Mouse (Mus musculus): ENCODE measurements at regions not wholly inside any gene's neighbourhood (a gene's known extent, or its start where the extent isn't known, plus 50 kb on each side); places are given as distances from the start of the nearest gene placed in this dataset.
"Not testable (repeated sequence)": the region's sequence is repeated elsewhere in the genome, so short reads cannot be mapped to it uniquely, and the experiment has no call there.

DNA sequence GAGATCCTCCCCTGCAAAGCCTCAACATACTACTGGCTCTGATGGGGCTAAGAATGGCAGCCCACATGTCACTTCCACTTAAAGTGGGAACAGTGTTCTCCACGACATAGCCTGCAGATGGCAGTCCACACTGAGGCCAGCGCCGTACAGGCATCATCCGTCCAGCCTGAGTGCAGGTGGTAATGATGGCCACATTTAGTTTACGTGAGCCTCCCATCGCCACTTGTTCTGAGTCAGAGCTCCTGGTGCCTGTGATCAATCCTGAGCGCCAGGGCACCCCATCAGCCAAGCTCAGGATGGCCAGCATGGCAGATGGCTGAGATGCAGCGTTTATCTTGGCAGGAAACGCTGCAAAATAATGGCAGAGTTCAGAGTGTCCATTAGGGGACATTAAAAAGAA, 159.6 kb downstream of the Adgrd1 start:
- H3K4me2 ChIP-seq = no peak overlapping the region
- H3K4me1 ChIP-seq (replicated peaks) = 0 out of 2 replicates have a peak, but pooled peaks cover 5% of the 10 kb centered on the region
- H3K9ac ChIP-seq = no peak overlapping the region
- no peak overlapping the region for H3K4me3 ChIP-seq
- H3K27ac ChIP-seq (replicated peaks) = no peak overlapping the region
- H3K36me3 ChIP-seq = no peaks in the 10 kb centered on the region
- no peaks in the 10 kb centered on the region for H3K27me3 ChIP-seq
- ATAC-seq (ENCODE audit: low FRiP score, low read depth) = peak; percentile 63; the same call in 1 of the 2 replicates
- 51% methylated on average over 9 of the region's 9 CpGs for WGBS
- H3K9me3 ChIP-seq = no peaks in the 10 kb centered on the region

DNA sequence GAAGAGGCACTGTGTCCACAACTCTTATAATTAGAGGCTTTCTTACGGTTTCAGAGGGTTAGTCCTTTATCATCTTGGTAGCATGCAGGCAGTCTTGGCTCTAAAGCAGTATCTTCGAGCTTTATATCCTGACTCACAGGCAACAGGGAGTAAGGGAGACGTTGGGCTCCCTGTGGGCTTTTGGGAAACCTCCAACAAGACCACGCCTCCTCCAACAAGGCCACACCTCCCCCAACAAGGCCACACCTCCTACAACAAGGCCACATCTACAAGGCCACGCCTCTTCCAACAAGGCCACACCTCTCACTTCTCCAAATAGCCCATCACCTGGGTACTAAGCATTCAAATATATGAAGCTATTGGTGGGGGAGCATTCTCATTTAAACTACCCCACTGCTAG, 160.7 kb downstream of the Adgrd1 start:
- Histone ChIP-seq H3K4me2 (no peak overlapping the region), H3K27ac (replicated peaks) (no peak overlapping the region)
- ATAC-seq (ENCODE audit: low FRiP score, low read depth) = no peak

DNA sequence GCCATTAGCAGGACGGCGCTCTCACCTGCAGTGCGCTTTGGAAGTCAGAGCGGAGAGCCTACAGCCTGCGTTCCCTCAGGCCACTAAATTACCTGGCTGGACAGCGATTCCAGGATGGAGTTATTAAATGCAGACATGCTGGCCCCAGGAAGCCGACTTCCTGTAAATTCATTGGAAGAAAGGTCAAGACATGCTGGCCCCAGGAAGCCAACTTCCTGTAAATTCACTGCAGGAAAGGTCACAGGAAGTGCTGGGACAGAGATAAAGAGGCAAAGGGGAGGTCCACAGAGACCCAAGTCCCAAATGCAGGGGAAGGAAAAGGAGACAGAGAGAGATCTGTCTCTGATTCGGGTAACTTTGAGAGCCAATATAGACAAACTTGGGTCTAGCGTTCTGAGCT, 164.1 kb downstream of the Adgrd1 start:
- no peaks in the 10 kb centered on the region for H3K36me3 ChIP-seq
- ATAC-seq (ENCODE audit: low FRiP score, low read depth) = no peak

More for the DNA sequence above, 160.7 kb downstream of the Adgrd1 start:
- Histone ChIP-seq H3K36me3 (no peaks in the 10 kb centered on the region), H3K4me1 (replicated peaks) (0 out of 2 replicates have a peak, but pooled peaks cover 5% of the 10 kb centered on the region), H3K27me3 (no peaks in the 10 kb centered on the region), H3K9ac (no peak overlapping the region), H3K9me3 (no peaks in the 10 kb centered on the region), H3K4me3 (no peak overlapping the region)
- 68% methylated on average over 5 of the region's 5 CpGs for WGBS

DNA sequence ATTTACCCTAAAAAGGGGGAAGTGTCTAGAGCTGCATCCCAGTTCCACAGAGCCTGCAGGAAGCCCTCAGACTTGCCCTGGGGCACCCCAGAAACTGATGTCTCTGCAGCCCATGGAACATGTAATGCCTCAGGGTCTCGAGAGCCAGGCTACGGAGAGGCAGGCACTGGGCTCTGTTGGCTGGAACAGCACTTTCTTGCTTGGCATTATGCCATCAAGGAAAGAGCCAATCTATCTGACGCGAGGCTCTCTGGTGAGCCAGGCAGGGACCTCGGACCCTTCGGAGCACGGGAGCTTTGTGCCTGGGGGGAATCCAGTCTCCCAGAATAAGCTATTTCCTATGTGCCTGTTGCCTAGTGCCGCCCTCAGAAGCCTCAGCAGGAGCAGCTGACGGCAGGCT, 166.6 kb downstream of the Adgrd1 start:
- no peak overlapping the region for H3K4me3 ChIP-seq
- no peak overlapping the region for H3K4me2 ChIP-seq
- no peaks in the 10 kb centered on the region for H3K36me3 ChIP-seq
- peak; percentile 16; the same call in 1 of the 2 replicates for ATAC-seq (ENCODE audit: low FRiP score, low read depth)
- WGBS = 27% methylated on average over 9 of the region's 9 CpGs
- H3K27ac ChIP-seq (replicated peaks) = no peak overlapping the region
- no peak overlapping the region for H3K9ac ChIP-seq
- H3K4me1 ChIP-seq (replicated peaks) = peaks cover 7% of the 10 kb centered on the region
- H3K9me3 ChIP-seq = no peaks in the 10 kb centered on the region
- H3K27me3 ChIP-seq = no peaks in the 10 kb centered on the region

More for the DNA sequence above, 164.1 kb downstream of the Adgrd1 start:
- Histone ChIP-seq H3K4me1 (replicated peaks) (peaks cover 12% of the 10 kb centered on the region), H3K27ac (replicated peaks) (no peak overlapping the region), H3K4me3 (no peak overlapping the region), H3K9me3 (no peaks in the 10 kb centered on the region), H3K27me3 (no peaks in the 10 kb centered on the region), H3K9ac (no peak overlapping the region), H3K4me2 (no peak overlapping the region)
- 70% methylated on average over 9 of the region's 9 CpGs for WGBS

DNA sequence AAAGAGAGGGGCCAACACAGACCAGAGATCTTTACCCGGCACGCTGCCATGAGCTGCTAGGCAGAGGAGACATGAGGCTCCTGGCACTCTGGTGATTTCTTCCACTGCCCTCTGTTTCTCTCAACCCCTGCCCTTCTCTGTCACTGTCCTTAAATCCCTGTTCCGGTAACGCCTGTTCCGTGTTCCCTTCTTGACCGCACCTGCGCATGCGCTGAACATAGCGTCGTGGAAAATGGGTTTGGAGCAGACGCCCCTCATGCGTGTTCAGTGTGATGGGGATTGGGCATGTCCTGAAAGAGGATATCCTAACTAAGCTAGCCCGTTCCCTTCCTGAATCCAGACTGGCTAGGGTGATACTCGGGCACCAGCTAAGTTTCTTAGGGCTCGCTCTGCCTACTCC, 167.8 kb downstream of the Adgrd1 start:
- H3K4me2 ChIP-seq = no peak overlapping the region
- H3K9me3 ChIP-seq = no peaks in the 10 kb centered on the region
- WGBS = 96% methylated on average over 15 of the region's 15 CpGs
- no peaks in the 10 kb centered on the region for H3K36me3 ChIP-seq
- no peak overlapping the region for H3K4me3 ChIP-seq
- H3K4me1 ChIP-seq (replicated peaks) = peaks cover 7% of the 10 kb centered on the region
- ATAC-seq (ENCODE audit: low FRiP score, low read depth) = no peak
- H3K27ac ChIP-seq (replicated peaks) = no peak overlapping the region
- no peaks in the 10 kb centered on the region for H3K27me3 ChIP-seq
- no peak overlapping the region for H3K9ac ChIP-seq

DNA sequence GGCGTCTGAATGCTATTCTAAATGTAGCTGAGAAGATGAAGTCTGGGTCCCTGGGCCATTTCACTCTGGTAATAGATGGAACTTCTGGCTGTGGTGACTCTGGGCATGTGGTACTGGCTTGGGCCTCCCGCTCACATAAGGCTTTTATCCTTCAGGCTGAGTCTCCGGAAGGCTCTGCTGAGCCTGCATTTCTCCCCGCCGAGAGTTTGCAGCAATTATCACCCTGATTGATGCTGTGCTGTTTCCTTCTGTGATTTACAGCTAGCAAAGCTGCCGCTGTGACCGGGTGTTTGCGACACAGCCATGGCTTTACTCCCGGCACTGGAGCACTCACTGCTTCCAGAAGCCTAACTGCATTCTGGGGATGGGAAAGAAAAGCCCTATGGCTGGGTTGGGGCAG, 171.9 kb downstream of the Adgrd1 start:
- no peak overlapping the region for H3K9ac ChIP-seq
- WGBS = 36% methylated on average over 9 of the region's 9 CpGs
- H3K4me2 ChIP-seq = no peak overlapping the region
- no peak overlapping the region for H3K27ac ChIP-seq (replicated peaks)
- no peaks in the 10 kb centered on the region for H3K9me3 ChIP-seq
- ATAC-seq (ENCODE audit: low FRiP score, low read depth) = no peak
- H3K27me3 ChIP-seq = no peaks in the 10 kb centered on the region
- no peaks in the 10 kb centered on the region for H3K36me3 ChIP-seq
- peaks cover 7% of the 10 kb centered on the region for H3K4me1 ChIP-seq (replicated peaks)
- H3K4me3 ChIP-seq = no peak overlapping the region

DNA sequence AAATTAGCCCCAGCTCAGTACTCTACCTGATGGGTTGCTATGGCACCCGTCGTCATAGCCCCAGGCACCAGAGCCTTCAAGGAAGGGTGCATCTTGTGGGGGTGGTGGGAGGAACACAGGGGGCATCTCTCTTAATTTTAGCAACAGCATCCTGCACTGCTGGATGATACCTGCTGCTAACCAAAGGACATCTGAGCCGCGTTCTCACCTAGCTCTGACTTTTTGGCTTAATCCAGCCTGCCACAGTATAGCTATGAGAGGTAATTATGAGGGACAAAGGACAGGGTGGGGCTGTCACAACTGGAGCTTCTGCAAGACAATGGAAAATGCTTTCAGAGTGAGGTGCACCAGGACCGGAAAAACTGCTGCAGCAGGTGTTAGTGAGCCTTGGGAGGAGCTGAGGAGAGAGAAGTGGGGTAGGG, 173.5 kb downstream of the Adgrd1 start:
- Histone ChIP-seq H3K4me1 (replicated peaks) (0 out of 2 replicates have a peak, but pooled peaks cover 6% of the 10 kb centered on the region), H3K9me3 (no peaks in the 10 kb centered on the region), H3K4me2 (no peak overlapping the region), H3K36me3 (no peaks in the 10 kb centered on the region), H3K27ac (replicated peaks) (no peak overlapping the region), H3K4me3 (no peak overlapping the region), H3K9ac (no peak overlapping the region), H3K27me3 (no peaks in the 10 kb centered on the region)
- no peak for ATAC-seq (ENCODE audit: low FRiP score, low read depth)
- 30% methylated on average over 5 of the region's 5 CpGs for WGBS

DNA sequence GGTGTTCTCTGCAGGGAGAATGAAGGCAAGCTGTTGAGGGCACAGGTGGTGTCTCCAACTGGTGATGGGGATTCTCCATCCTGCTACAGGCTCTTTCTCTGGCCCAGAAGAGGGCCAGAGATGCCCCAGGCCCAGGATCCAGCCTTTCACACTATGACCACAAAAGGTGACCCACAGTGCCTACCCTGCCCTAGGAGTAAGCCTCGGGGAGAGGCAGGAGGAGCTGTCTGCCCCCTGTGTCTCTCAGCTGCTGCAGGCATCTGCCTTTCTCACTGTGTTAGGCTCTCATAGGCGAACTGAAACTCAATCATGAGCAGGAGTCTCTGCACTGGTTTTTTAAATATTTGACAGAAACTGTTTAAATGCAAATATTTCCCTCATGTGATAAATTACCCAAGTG, 184.9 kb downstream of the Adgrd1 start:
- no peak overlapping the region for H3K4me2 ChIP-seq
- peaks cover 24% of the 10 kb centered on the region for H3K4me1 ChIP-seq (replicated peaks)
- H3K9ac ChIP-seq = no peak overlapping the region
- no peaks in the 10 kb centered on the region for H3K9me3 ChIP-seq
- no peak overlapping the region for H3K4me3 ChIP-seq
- no peaks in the 10 kb centered on the region for H3K27me3 ChIP-seq
- ATAC-seq (ENCODE audit: low FRiP score, low read depth) = no peak
- peak overlapping the region; percentile 5; the same call in 1 of the 2 replicates for H3K27ac ChIP-seq (replicated peaks)
- H3K36me3 ChIP-seq = no peaks in the 10 kb centered on the region
- WGBS = 20% methylated on average over 2 of the region's 2 CpGs

DNA sequence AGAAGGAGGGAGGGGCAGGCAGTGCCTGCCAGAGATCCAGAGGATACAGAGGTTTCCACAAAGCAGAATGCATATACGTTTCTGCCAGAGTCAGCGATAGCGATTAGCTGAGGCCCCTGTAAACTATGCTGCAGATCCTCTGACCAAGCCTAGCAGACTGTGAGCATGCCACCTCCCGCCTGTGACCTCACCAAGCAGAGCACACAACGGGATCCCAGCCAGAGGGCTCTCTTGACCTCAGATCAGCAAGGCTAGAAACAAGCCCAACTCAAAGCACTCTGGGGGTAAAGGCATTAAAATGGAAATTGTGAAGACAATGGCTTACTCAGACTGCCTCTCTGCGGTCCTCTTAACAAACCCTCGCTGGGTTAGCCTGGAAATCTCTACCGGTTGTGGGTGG, 185.6 kb downstream of the Adgrd1 start:
- WGBS = 5% methylated on average over 8 of the region's 8 CpGs
- Histone ChIP-seq H3K27me3 (no peaks in the 10 kb centered on the region), H3K4me1 (replicated peaks) (peaks cover 24% of the 10 kb centered on the region), H3K9ac (no peak overlapping the region), H3K9me3 (no peaks in the 10 kb centered on the region), H3K36me3 (no peaks in the 10 kb centered on the region), H3K4me3 (no peak overlapping the region), H3K4me2 (no peak overlapping the region), H3K27ac (replicated peaks) (peak overlapping the region; percentile 32)
- no peak for ATAC-seq (ENCODE audit: low FRiP score, low read depth)

DNA sequence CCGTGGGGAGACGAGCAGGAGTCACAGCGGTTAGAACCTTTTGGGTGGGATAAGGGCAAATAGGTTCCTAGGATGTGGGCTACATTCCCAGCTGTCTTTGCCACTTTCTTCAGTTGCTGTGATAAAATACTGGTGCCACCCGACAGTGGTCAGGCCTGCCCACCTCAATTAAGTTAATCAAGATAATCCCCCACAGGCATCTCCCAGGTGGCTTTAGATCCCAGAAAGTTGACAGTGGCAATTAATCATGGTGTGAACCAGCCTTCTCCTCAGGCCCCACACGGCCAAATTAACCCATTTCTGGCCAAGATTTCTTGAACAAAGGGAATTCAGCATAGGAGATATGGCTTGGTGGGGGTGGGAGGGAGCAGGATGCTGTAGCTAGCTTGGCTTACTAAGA, 186.3 kb downstream of the Adgrd1 start:
- H3K27me3 ChIP-seq = no peaks in the 10 kb centered on the region
- 20% methylated on average over 5 of the region's 5 CpGs for WGBS
- peak overlapping the region; percentile 32 for H3K27ac ChIP-seq (replicated peaks)

DNA sequence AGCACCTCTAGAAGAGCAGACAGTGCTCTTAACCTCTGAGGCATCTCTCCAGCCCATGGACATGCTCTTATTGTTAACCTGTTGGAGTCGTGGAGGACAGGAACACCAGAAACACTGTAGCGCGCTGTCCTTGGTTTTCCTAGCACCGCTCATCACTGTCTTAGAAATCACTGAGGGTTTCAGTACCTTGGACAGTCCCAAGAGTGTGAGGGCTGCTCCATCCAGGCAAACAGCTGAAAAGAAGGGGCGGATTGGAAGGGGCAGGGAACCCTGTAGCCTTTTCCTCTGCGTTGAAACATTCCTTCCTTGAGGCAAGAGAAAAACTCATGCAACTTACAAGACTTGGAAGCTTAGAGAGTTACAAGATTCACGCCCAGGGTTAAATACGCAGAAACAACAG, 190.9 kb downstream of the Adgrd1 start:
- WGBS = 20% methylated on average over 8 of the region's 8 CpGs

More for the DNA sequence above, 186.3 kb downstream of the Adgrd1 start:
- no peak overlapping the region for H3K4me3 ChIP-seq
- H3K4me2 ChIP-seq = no peak overlapping the region
- no peak overlapping the region for H3K9ac ChIP-seq
- peaks cover 24% of the 10 kb centered on the region for H3K4me1 ChIP-seq (replicated peaks)
- H3K36me3 ChIP-seq = no peaks in the 10 kb centered on the region
- ATAC-seq (ENCODE audit: low FRiP score, low read depth) = no peak
- no peaks in the 10 kb centered on the region for H3K9me3 ChIP-seq

DNA sequence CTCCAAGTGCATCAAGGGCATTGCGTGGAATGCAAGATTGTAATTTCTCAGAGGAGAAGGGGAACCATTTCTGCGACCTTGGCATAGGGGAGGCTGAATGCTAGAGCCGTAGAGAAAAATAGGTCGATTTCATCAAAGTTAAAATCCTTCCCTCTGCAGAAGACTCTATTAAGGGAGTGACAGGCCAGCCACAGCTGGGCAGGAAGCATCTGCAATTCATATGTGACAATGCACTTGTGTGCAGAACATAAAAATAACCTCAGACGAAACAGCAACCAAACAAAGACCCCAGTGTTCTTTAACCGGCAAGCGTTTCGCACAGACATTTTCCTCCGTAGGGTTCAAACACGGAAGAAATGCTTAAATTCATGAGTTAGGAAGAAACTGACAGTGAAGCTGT, 196.3 kb downstream of the Adgrd1 start:
- H3K36me3 ChIP-seq; H3K27ac ChIP-seq (replicated peaks); H3K27me3 ChIP-seq; H3K9ac ChIP-seq; ATAC-seq (ENCODE audit: low FRiP score, low read depth); H3K4me3 ChIP-seq; H3K9me3 ChIP-seq; H3K4me2 ChIP-seq; H3K4me1 ChIP-seq (replicated peaks): not testable (repeated sequence)
- WGBS = 59% methylated on average over 10 of the region's 10 CpGs

More for the DNA sequence above, 190.9 kb downstream of the Adgrd1 start:
- Histone ChIP-seq H3K27me3 (no peaks in the 10 kb centered on the region), H3K27ac (replicated peaks) (no peak overlapping the region), H3K4me2 (no peak overlapping the region), H3K9ac (no peak overlapping the region), H3K9me3 (no peaks in the 10 kb centered on the region), H3K4me1 (replicated peaks) (peaks cover 9% of the 10 kb centered on the region), H3K4me3 (no peak overlapping the region), H3K36me3 (no peaks in the 10 kb centered on the region)
- no peak for ATAC-seq (ENCODE audit: low FRiP score, low read depth)

DNA sequence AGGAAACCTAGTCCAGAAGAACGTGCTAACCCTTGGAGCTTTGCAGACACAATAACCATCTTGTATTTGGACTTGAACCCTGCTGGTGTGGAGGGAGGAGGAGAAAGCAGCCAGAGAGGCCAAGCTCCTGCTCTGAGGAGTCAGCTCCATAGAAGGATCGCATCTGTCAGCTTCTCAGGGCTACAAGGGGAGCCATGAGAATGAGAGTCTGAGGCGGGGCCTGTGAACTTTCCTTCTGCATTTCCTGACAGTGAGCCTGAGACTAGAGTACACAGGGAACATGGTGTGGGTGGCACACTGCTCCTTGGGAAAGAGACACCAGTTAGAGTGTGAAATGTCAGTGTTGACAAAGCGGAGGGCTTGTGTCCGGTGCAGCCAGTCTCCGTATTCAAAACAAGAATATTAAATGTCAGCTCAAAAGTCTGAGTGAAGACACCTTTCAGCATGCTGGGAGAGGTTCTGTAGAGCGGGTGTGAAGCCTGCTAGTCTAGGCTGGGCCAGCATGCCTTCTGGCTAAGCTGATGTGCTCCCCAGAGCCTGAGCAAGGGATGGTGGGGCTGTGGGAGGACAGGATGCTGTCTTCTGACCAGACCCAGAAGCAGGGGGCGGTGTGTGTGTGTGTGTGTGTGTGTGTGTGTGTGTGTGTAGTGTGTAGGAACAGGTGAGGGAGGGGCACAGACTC, 198.5 kb downstream of the Adgrd1 start:
- H3K9me3 ChIP-seq; H3K9ac ChIP-seq; H3K27ac ChIP-seq (replicated peaks); H3K4me2 ChIP-seq; H3K27me3 ChIP-seq; H3K4me3 ChIP-seq; ATAC-seq (ENCODE audit: low FRiP score, low read depth); H3K36me3 ChIP-seq: not testable (repeated sequence)
- 64% methylated on average over 8 of the region's 8 CpGs for WGBS
- peaks cover 17% of the 10 kb centered on the region for H3K4me1 ChIP-seq (replicated peaks)

Measured in hindbrain, embryonic 15.5 days (tissue).